Mouse (Mus musculus): ENCODE measurements at regions not wholly inside any gene's neighbourhood (a gene's known extent, or its start where the extent isn't known, plus 50 kb on each side); places are given as distances from the start of the nearest gene placed in this dataset.

DNA sequence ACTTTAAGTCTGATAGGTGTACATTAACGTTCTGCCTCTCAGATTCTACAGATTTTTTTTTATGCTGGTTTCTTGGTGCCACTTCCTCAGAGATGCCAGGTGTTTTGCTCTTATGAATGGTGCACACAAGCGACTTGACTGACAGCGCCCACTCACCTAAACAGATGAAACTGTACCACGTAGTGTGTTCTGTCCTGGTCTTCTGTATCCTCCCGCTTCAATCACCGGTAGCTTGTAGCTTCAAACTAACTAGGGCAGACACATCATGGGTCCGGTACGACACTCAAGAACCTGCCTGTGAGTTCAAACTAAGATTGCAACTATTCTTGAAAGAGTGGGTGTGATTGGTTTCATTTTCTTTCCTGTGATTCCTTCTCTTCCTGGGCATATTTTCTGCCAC is 198.0 kb upstream of the Satb1 start:
- Histone ChIP-seq H3K4me3 (ENCODE audit: insufficient read depth, low read depth, low read length) (no peak overlapping the region), H3K36me3 (ENCODE audit: control insufficient read depth, insufficient read depth, low read length) (no peaks in the 10 kb centered on the region), H3K9ac (ENCODE audit: low read depth, low read length) (no peak overlapping the region), H3K79me2 (ENCODE audit: control insufficient read depth, insufficient read depth, low read length) (no peaks in the 10 kb centered on the region), H3K27me3 (ENCODE audit: control insufficient read depth, insufficient read depth, low read length) (no peaks in the 10 kb centered on the region), H3K27ac (replicated peaks; ENCODE audit: insufficient read depth, low read depth, low read length) (no peak overlapping the region), H3K4me1 (ENCODE audit: control insufficient read depth, insufficient read depth, low read length) (no peaks in the 10 kb centered on the region)
- no peak for DNase-seq (ENCODE audit: extremely low read depth, low read depth, low spot score)
- TF ChIP-seq POLR2A (IDR thresholded peaks at IDR 0.05; ENCODE audit: extremely low read depth, insufficient read depth, low read length) (no peak), CTCF (IDR thresholded peaks at IDR 0.05; ENCODE audit: low read depth, low read length) (no peak)
- WGBS: 91% methylated on average over 8 of the region's 8 CpGs

DNA sequence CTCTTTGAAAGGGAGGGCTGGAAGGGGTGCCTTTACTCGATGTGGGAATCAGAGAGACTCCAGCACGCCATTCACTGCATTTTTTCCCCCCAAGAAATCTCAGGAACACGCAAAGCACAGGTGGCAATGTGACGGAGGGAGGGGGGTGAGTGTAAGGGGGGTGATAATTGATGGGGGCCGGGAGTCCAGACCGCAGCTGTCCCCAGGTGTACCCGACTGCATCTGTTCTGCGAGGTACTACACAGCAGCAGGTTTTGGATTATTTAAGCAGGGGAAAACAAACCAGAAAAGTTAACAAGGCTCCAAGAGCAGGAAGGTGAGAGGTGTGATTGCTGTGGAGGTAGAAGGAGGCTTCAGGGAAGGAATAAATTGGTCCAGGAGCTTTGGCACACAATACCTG is 153.8 kb upstream of the Satb1 start:
- Histone ChIP-seq H3K79me2 (ENCODE audit: control insufficient read depth, insufficient read depth, low read length) (no peaks in the 10 kb centered on the region), H3K4me3 (ENCODE audit: insufficient read depth, low read depth, low read length) (no peak overlapping the region), H3K4me1 (ENCODE audit: control insufficient read depth, insufficient read depth, low read length) (no peaks in the 10 kb centered on the region), H3K9ac (ENCODE audit: low read depth, low read length) (no peak overlapping the region), H3K36me3 (ENCODE audit: control insufficient read depth, insufficient read depth, low read length) (no peaks in the 10 kb centered on the region), H3K27ac (replicated peaks; ENCODE audit: insufficient read depth, low read depth, low read length) (no peak overlapping the region), H3K27me3 (ENCODE audit: control insufficient read depth, insufficient read depth, low read length) (no peaks in the 10 kb centered on the region)
- no peak for DNase-seq (ENCODE audit: extremely low read depth, low read depth, low spot score)
- WGBS: 68% methylated on average over 8 of the region's 8 CpGs
- TF ChIP-seq POLR2A (IDR thresholded peaks at IDR 0.05; ENCODE audit: extremely low read depth, insufficient read depth, low read length): no peak
- TF ChIP-seq CTCF (IDR thresholded peaks at IDR 0.05; ENCODE audit: low read depth, low read length): no peak

DNA sequence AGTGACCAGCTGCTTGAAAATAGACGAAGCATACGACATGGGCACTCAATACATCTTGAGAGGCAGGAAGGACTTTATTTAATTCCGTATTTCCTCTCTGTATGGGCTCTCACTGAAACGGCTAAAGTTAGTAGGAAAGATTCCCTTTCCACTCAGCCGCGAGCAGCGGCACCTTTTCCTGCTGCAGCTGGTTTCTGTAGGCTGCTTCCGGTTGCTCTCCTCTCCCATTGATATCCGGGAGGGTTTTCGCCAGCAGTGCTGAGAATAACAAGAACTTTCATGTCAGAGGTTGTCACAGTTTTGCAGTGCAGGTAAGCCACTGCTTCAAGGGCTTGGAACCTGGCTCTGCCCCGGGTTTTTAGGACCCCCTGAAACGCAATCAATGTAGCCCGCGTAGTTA is 153.1 kb upstream of the Satb1 start:
- Histone ChIP-seq H3K79me2 (ENCODE audit: control insufficient read depth, insufficient read depth, low read length) (no peaks in the 10 kb centered on the region), H3K27me3 (ENCODE audit: control insufficient read depth, insufficient read depth, low read length) (no peaks in the 10 kb centered on the region), H3K4me3 (ENCODE audit: insufficient read depth, low read depth, low read length) (no peak overlapping the region), H3K4me1 (ENCODE audit: control insufficient read depth, insufficient read depth, low read length) (no peaks in the 10 kb centered on the region), H3K9ac (ENCODE audit: low read depth, low read length) (no peak overlapping the region), H3K36me3 (ENCODE audit: control insufficient read depth, insufficient read depth, low read length) (no peaks in the 10 kb centered on the region), H3K27ac (replicated peaks; ENCODE audit: insufficient read depth, low read depth, low read length) (no peak overlapping the region)
- DNase-seq (ENCODE audit: extremely low read depth, low read depth, low spot score): no peak
- TF ChIP-seq POLR2A (IDR thresholded peaks at IDR 0.05; ENCODE audit: extremely low read depth, insufficient read depth, low read length): no peak
- no peak for TF ChIP-seq CTCF (IDR thresholded peaks at IDR 0.05; ENCODE audit: low read depth, low read length)
- 68% methylated on average over 14 of the region's 14 CpGs for WGBS

DNA sequence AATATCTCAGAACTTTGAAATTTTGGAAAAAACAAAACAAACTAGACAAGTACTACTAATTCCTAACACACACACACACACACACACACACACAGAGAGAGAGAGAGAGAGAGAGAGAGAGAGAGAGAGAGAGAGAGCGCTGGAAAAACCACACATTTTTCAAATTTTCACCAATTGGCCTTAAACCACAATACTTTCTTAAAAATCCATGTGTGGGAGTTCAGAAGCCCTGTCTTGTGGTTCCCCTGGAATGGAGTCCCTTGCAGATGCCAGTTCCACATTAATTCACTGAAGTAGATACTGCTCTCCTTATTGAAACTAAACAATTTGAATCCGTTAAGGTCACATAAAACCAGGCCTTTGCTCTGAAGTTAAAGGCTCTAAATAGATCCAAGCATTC is 146.0 kb upstream of the Satb1 start:
- H3K4me1 ChIP-seq (ENCODE audit: control insufficient read depth, insufficient read depth, low read length): no peaks in the 10 kb centered on the region
- no peaks in the 10 kb centered on the region for H3K27me3 ChIP-seq (ENCODE audit: control insufficient read depth, insufficient read depth, low read length)
- TF ChIP-seq CTCF (IDR thresholded peaks at IDR 0.05; ENCODE audit: low read depth, low read length) (no peak), POLR2A (IDR thresholded peaks at IDR 0.05; ENCODE audit: extremely low read depth, insufficient read depth, low read length) (no peak)
- DNase-seq (ENCODE audit: extremely low read depth, low read depth, low spot score): no peak
- H3K27ac ChIP-seq (replicated peaks; ENCODE audit: insufficient read depth, low read depth, low read length): no peak overlapping the region
- H3K4me3 ChIP-seq (ENCODE audit: insufficient read depth, low read depth, low read length): no peak overlapping the region
- no peaks in the 10 kb centered on the region for H3K79me2 ChIP-seq (ENCODE audit: control insufficient read depth, insufficient read depth, low read length)
- no peak overlapping the region for H3K9ac ChIP-seq (ENCODE audit: low read depth, low read length)
- H3K36me3 ChIP-seq (ENCODE audit: control insufficient read depth, insufficient read depth, low read length): no peaks in the 10 kb centered on the region
- WGBS: 86% methylated on average over 2 of the region's 2 CpGs

DNA sequence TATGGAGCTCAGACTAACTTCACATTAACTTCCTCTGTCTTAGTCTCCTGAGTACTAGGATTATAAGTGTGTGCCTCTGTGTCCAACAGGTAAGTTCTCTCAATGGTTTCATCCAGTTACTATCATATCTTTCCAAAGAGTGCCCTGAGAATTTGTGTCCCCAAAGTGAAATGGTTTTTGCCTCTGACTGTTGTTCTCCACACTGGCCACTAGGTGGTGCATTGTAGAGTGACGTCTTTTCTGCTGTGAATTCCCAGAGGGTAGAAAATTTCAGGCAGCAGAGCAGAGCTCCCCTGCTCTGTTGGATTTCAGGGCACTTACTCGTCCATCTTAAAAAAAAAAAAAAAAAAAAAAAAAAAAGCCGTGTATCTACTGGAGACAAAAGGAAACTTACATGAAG is 138.4 kb upstream of the Satb1 start:
- DNase-seq (ENCODE audit: extremely low read depth, low read depth, low spot score): no peak
- peak; percentile 6; the same call in 1 of the 2 replicates for TF ChIP-seq CTCF (IDR thresholded peaks at IDR 0.05; ENCODE audit: low read depth, low read length)
- no peak for TF ChIP-seq POLR2A (IDR thresholded peaks at IDR 0.05; ENCODE audit: extremely low read depth, insufficient read depth, low read length)
- H3K27me3 ChIP-seq (ENCODE audit: control insufficient read depth, insufficient read depth, low read length): no peaks in the 10 kb centered on the region
- no peak overlapping the region for H3K27ac ChIP-seq (replicated peaks; ENCODE audit: insufficient read depth, low read depth, low read length)
- H3K4me3 ChIP-seq (ENCODE audit: insufficient read depth, low read depth, low read length): no peak overlapping the region
- no peaks in the 10 kb centered on the region for H3K4me1 ChIP-seq (ENCODE audit: control insufficient read depth, insufficient read depth, low read length)
- no peaks in the 10 kb centered on the region for H3K36me3 ChIP-seq (ENCODE audit: control insufficient read depth, insufficient read depth, low read length)
- H3K9ac ChIP-seq (ENCODE audit: low read depth, low read length): no peak overlapping the region
- 36% methylated on average over 3 of the region's 3 CpGs for WGBS
- H3K79me2 ChIP-seq (ENCODE audit: control insufficient read depth, insufficient read depth, low read length): no peaks in the 10 kb centered on the region

DNA sequence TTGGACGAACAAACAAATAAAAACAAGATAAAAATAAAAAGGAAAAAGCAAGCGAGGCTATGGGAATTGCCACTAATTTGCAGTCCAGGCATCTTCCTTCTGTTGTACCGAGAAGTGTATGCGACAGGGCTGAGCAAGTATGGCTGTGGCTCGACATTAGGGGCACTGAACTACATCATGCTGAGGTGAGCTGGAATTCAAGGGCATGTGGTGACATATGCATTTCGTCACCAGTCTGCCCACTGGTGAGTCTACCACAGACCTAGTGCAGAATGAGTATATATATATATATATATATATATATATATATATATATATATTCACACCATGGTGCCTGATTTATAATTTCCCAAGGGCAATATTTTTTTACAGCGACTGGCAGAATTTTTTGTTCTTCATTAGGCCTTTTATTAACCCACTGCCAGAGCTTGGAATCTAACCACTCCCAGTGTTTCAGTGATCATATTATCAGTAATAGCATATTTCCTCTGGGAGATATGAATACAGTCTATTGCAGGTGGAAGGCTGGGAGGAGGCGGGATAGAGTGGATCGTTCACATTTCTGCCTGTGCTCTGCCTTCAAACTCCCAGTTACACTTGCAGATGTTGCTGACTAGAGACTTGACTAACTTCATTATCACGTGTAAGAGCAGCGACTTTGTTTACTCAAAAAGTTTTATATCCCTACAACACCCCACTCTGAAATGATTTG is 133.6 kb upstream of the Satb1 start:
- DNase-seq (ENCODE audit: extremely low read depth, low read depth, low spot score): no peak
- 87% methylated on average over 11 of the region's 11 CpGs for WGBS
- Histone ChIP-seq H3K27ac (replicated peaks; ENCODE audit: insufficient read depth, low read depth, low read length) (no peak overlapping the region), H3K27me3 (ENCODE audit: control insufficient read depth, insufficient read depth, low read length) (no peaks in the 10 kb centered on the region), H3K36me3 (ENCODE audit: control insufficient read depth, insufficient read depth, low read length) (no peaks in the 10 kb centered on the region), H3K4me3 (ENCODE audit: insufficient read depth, low read depth, low read length) (no peak overlapping the region), H3K79me2 (ENCODE audit: control insufficient read depth, insufficient read depth, low read length) (no peaks in the 10 kb centered on the region), H3K4me1 (ENCODE audit: control insufficient read depth, insufficient read depth, low read length) (no peaks in the 10 kb centered on the region), H3K9ac (ENCODE audit: low read depth, low read length) (no peak overlapping the region)
- TF ChIP-seq CTCF (IDR thresholded peaks at IDR 0.05; ENCODE audit: low read depth, low read length): no peak
- no peak for TF ChIP-seq POLR2A (IDR thresholded peaks at IDR 0.05; ENCODE audit: extremely low read depth, insufficient read depth, low read length)
